Mouse (Mus musculus) CH12.LX (cell line): Measurements from ENCODE around the gene Mad1l1. TPM values are rescaled to one million over a fixed set of nuclear protein-coding genes. Genes with fewer than 3 reads are reported as not detected.

Experiments
- DNase-seq: peaks from one replicate; pipeline ENCODE4 v3.0.0-alpha.2; 2013; ENCODE audit errors: extremely low read depth
- H3K27ac ChIP-seq: 2 replicates; pipeline ENCODE4 v1.5.1; 2012; ENCODE audit warnings: low read depth, mild to moderate bottlenecking, control low read depth, moderate library complexity; ENCODE audit not compliant: insufficient read depth
- H3K27me3 ChIP-seq: replicated peaks from 2 replicates; pipeline ENCODE3; 2012; ENCODE audit warnings: inconsistent platforms
- H3K36me3 ChIP-seq, 2 experiments: replicated peaks in 1 of 2; 2 replicates each; pipeline versions ENCODE3 to v1.6.1; 2012; ENCODE audit warnings: inconsistent platforms in 1 of 2, low read length in 1 of 2, mild to moderate bottlenecking in 1 of 2, mixed read lengths in 1 of 2, moderate library complexity in 1 of 2; ENCODE audit not compliant: control insufficient read depth in 1 of 2, insufficient read depth in 1 of 2
- H3K4me1 ChIP-seq, 2 experiments: 2 replicates each; pipeline ENCODE4 v1.6.1; 2012; ENCODE audit warnings: inconsistent platforms in 1 of 2, moderate library complexity in 1 of 2; ENCODE audit not compliant: insufficient read depth in 2 of 2, control insufficient read depth in 1 of 2
- H3K4me2 ChIP-seq: 2 replicates; pipeline ENCODE4 v1.6.1; 2012; ENCODE audit warnings: low read depth, mild to moderate bottlenecking, control low read depth; ENCODE audit not compliant: poor library complexity, insufficient read depth, severe bottlenecking
- H3K4me3 ChIP-seq, 3 experiments: fragments of 150-350 bp in 1 of 3; sonication (generic) in 1 of 3; replicated peaks in 1 of 3; 2 replicates each; pipeline versions ENCODE3 to v1.5.1; 2011 to 2012; ENCODE audit warnings: low read depth in 2 of 3, low read length in 2 of 3, mild to moderate bottlenecking in 2 of 3, moderate library complexity in 2 of 3, control low read depth in 1 of 3, improper control_type of control experiment in 1 of 3, inconsistent platforms in 1 of 3, mixed read lengths in 1 of 3; ENCODE audit not compliant: poor library complexity in 1 of 3
- H3K79me2 ChIP-seq: replicated peaks from 2 replicates; pipeline ENCODE4 v1.6.1; 2012; ENCODE audit warnings: mild to moderate bottlenecking, moderate library complexity; ENCODE audit not compliant: control insufficient read depth, poor library complexity, insufficient read depth, severe bottlenecking; ENCODE audit errors: extremely low read depth
- H3K9ac ChIP-seq: 2 replicates; pipeline ENCODE4 v1.6.1; 2012; ENCODE audit warnings: low read depth, mild to moderate bottlenecking, control low read depth, moderate library complexity; ENCODE audit not compliant: insufficient read depth
- H3K9me3 ChIP-seq: replicated peaks from 2 replicates; pipeline ENCODE3; 2012; ENCODE audit warnings: low read length, inconsistent platforms, mixed read lengths
- BHLHE40 ChIP-seq: IDR thresholded peaks from 2 replicates; pipeline ENCODE4 v1.6.1; 2011; ENCODE audit warnings: mild to moderate bottlenecking, low read depth, low read length, improper control_type of control experiment
- CHD1 ChIP-seq: IDR thresholded peaks from 2 replicates; pipeline ENCODE4 v1.6.1; 2012; ENCODE audit warnings: low read depth, low read length, improper control_type of control experiment, inconsistent platforms
- CHD2 ChIP-seq: IDR thresholded peaks from 2 replicates; pipeline ENCODE4 v1.6.1; 2011; ENCODE audit warnings: low read length, improper control_type of control experiment
- ETS1 ChIP-seq: conservative IDR thresholded peaks from 2 replicates; pipeline ENCODE4 v1.6.1; 2012; ENCODE audit warnings: low read depth, mild to moderate bottlenecking, inconsistent platforms, low read length, improper control_type of control experiment, moderate library complexity
- HCFC1 ChIP-seq: IDR thresholded peaks from 2 replicates; pipeline ENCODE4 v1.6.1; 2012; ENCODE audit warnings: low read depth, mild to moderate bottlenecking, inconsistent platforms, low read length, improper control_type of control experiment
- IRF4 ChIP-seq: IDR thresholded peaks from 2 replicates; pipeline ENCODE4 v1.6.1; 2014; ENCODE audit warnings: low read depth, mild to moderate bottlenecking, inconsistent platforms, low read length, improper control_type of control experiment
- KAT2A ChIP-seq: IDR thresholded peaks from 2 replicates; pipeline ENCODE4 v1.6.1; 2012; ENCODE audit warnings: low read length, improper control_type of control experiment, inconsistent platforms; ENCODE audit not compliant: insufficient replicate concordance
- MAFK ChIP-seq: IDR thresholded peaks from 2 replicates; pipeline ENCODE4 v1.6.1; 2011; ENCODE audit warnings: low read length, improper control_type of control experiment; ENCODE audit not compliant: insufficient replicate concordance
- MAX ChIP-seq: IDR thresholded peaks from 2 replicates; pipeline ENCODE4 v1.6.1; 2011; ENCODE audit warnings: low read length, improper control_type of control experiment
- MAZ ChIP-seq: IDR thresholded peaks from 2 replicates; pipeline ENCODE4 v1.6.1; 2012; ENCODE audit warnings: low read depth, mild to moderate bottlenecking, inconsistent platforms, low read length, improper control_type of control experiment, moderate library complexity
- MXI1 ChIP-seq: IDR thresholded peaks from 2 replicates; pipeline ENCODE4 v1.6.1; 2011; ENCODE audit warnings: mild to moderate bottlenecking, low read depth, low read length, improper control_type of control experiment
- MYC ChIP-seq: IDR thresholded peaks from 2 replicates; pipeline ENCODE4 v1.6.1; 2011; ENCODE audit warnings: low read depth, mild to moderate bottlenecking, improper control_type of control experiment, low read length
- PAX5 ChIP-seq: IDR thresholded peaks from 2 replicates; pipeline ENCODE4 v1.6.1; 2012; ENCODE audit warnings: low read length, inconsistent platforms, mixed read lengths
- POLR2A ChIP-seq: IDR thresholded peaks from 2 replicates; pipeline ENCODE4 v1.6.1; 2011; ENCODE audit warnings: low read depth, mild to moderate bottlenecking, improper control_type of control experiment, low read length
- POLR2AphosphoS2 ChIP-seq: IDR thresholded peaks from 2 replicates; pipeline ENCODE4 v1.6.1; 2011; ENCODE audit warnings: low read depth, low read length, improper control_type of control experiment
- RAD21 ChIP-seq: IDR thresholded peaks from 2 replicates; pipeline ENCODE4 v1.6.1; 2011; ENCODE audit warnings: low read depth, mild to moderate bottlenecking, low read length, improper control_type of control experiment, moderate library complexity
- SIN3A ChIP-seq: IDR thresholded peaks from 2 replicates; pipeline ENCODE4 v1.6.1; 2012; ENCODE audit warnings: low read length, improper control_type of control experiment, inconsistent platforms
- SMC3 ChIP-seq: IDR thresholded peaks from 2 replicates; pipeline ENCODE4 v1.6.1; 2011; ENCODE audit warnings: low read depth, low read length, improper control_type of control experiment
- UBTF ChIP-seq: IDR thresholded peaks from 2 replicates; pipeline ENCODE4 v1.6.1; 2012; ENCODE audit warnings: low read depth, mild to moderate bottlenecking, inconsistent platforms, low read length, improper control_type of control experiment, moderate library complexity
- USF1 ChIP-seq: IDR thresholded peaks from 2 replicates; pipeline ENCODE4 v1.6.1; 2014; ENCODE audit warnings: low read depth, mild to moderate bottlenecking, inconsistent platforms, low read length, improper control_type of control experiment
- ZC3H11A ChIP-seq: IDR thresholded peaks from 2 replicates; pipeline ENCODE4 v1.6.1; 2012; ENCODE audit warnings: low read depth, mild to moderate bottlenecking, inconsistent platforms, low read length, improper control_type of control experiment
- dilution Hi-C: fragments of 300-500 bp; cut with MboI; formaldehyde crosslinking; loops from 2 replicates; pipeline ENCODE4 v1.14.3; 2020; ENCODE audit warnings: low sequenced_read_pairs; ENCODE audit not compliant: extremely low pct_unique_long_range_greater_than_20kb, extremely low pct_ligation_motif_present
- in situ Hi-C: fragments of 300-500 bp; cut with MboI; formaldehyde crosslinking; loops from 3 replicates; pipeline ENCODE4 v1.14.3; 2019; ENCODE audit warnings: low sequenced_read_pairs, low pct_ligation_motif_present, low pct_unique_long_range_greater_than_20kb, mixed read lengths
- polyA plus RNA-seq: library from polyadenylated mRNA; unstranded; fragments of >175 nt; gene quantifications from 2 replicates; pipeline ENCODE4 v1.2.1, GENCODE M21; 2012; ENCODE audit warnings: low read depth; ENCODE audit not compliant: insufficient read length
- total RNA-seq, 2 experiments: library from RNA; depleted of rRNA; stranded (reverse); fragments of 300-350 nt in 1 of 2; fragments of >200 nt in 1 of 2; gene quantifications; 2 replicates each; pipeline ENCODE4 v1.2.3; 2012 to 2014

Gene Mad1l1
- total and polyA plus RNA-seq, 3 experiments, result 24.8 to 45.6 (median 28.9) TPM

- H3K9me3 ChIP-seq, result no peaks in the 10 kb centered on the region
- no peak overlapping the region for H3K27ac ChIP-seq
- no peaks in the 10 kb centered on the region for H3K27me3 ChIP-seq
- in situ Hi-C loops (no loop called here), dilution Hi-C loops (no loop called here)
- TF ChIP-seq MAZ (no peak), MAFK (no peak), MAX (no peak), IRF4 (no peak), POLR2AphosphoS2 (no peak), UBTF (no peak), BHLHE40 (no peak), USF1 (no peak), MXI1 (no peak), ZC3H11A (no peak), CHD1 (no peak), MYC (no peak), CHD2 (no peak), RAD21 (no peak), SIN3A (no peak)
- H3K36me3 ChIP-seq, result peaks cover 8 to 44% of the 10 kb centered on the region in 2 experiments
- no peak overlapping the region for H3K4me3 ChIP-seq
- H3K4me2 ChIP-seq, result no peak overlapping the region
- DNase-seq, result no peak
- no peaks in the 10 kb centered on the region for H3K4me1 ChIP-seq
- no peaks in the 10 kb centered on the region for H3K79me2 ChIP-seq
- no peak overlapping the region for H3K9ac ChIP-seq
Observed at GRCm38 (mm10) chr5:140009083-140009655, 312.2 kb downstream of the Mad1l1 start.

- dilution Hi-C loops (no loop called here), in situ Hi-C loops (no loop called here)
- Histone ChIP-seq H3K9ac (no peak overlapping the region), H3K79me2 (no peaks in the 10 kb centered on the region), H3K9me3 (no peaks in the 10 kb centered on the region), H3K36me3 (peaks cover 8 to 43% of the 10 kb centered on the region in 2 experiments), H3K27ac (no peak overlapping the region), H3K4me2 (no peak overlapping the region), H3K27me3 (no peaks in the 10 kb centered on the region), H3K4me3 (no peak overlapping the region)
- DNase-seq, result no peak
- TF ChIP-seq MYC (no peak), CHD1 (no peak), MAZ (no peak), RAD21 (no peak), POLR2A (no peak), PAX5 (no peak), KAT2A (no peak), HCFC1 (no peak), ETS1 (no peak), SMC3 (no peak), UBTF (no peak)
- TF ChIP-seq, all 38 proteins: peak for 0
- no peaks in the 10 kb centered on the region for H3K4me1 ChIP-seq
Observed at GRCm38 (mm10) chr5:140008523-140008806, 312.9 kb downstream of the Mad1l1 start.
